Comparison of ENCODE assay signal across 11 mouse cellular contexts in genomic region chr12:53085789-53086188, GRCm38 (mm10).
"Had no signal": no experiment of that assay in that cellular context is flagged by ENCODE, and none has a peak within 500 bp of the region (broad histone marks: within the 10 kb centered on the region; RNA-seq: fewer than 3 reads in every experiment).

No protein-coding gene starts in this region.

- H3K27ac ChIP-seq: limb, embryonic 13.5 days; liver, embryonic 14.5 days; neural tube, embryonic 12.5 days; stomach, embryonic 15.5 days had no signal

- H3K9me3 ChIP-seq: limb, embryonic 13.5 days; neural tube, embryonic 12.5 days; stomach, embryonic 15.5 days had no signal

- H3K27me3 ChIP-seq: limb, embryonic 13.5 days; neural tube, embryonic 12.5 days; stomach, embryonic 15.5 days had no signal

- H3K9ac ChIP-seq: limb, embryonic 13.5 days; liver, embryonic 14.5 days; neural tube, embryonic 12.5 days; stomach, embryonic 15.5 days had no signal

- H3K36me3 ChIP-seq: limb, embryonic 13.5 days; neural tube, embryonic 12.5 days; stomach, embryonic 15.5 days had no signal

- H3K4me2 ChIP-seq: limb, embryonic 13.5 days; neural tube, embryonic 12.5 days; stomach, embryonic 15.5 days had no signal

- H3K4me1 ChIP-seq: limb, embryonic 13.5 days; neural tube, embryonic 12.5 days; stomach, embryonic 15.5 days had no signal

- DNase-seq: kidney, adult 11 months; kidney, postnatal 14 days; left cerebral cortex, postnatal 4 days; lung, adult 18-20 months; right cerebral cortex, postnatal 14 days; thymus, adult 2 months; thymus, postnatal 25 days had no signal

- H3K4me3 ChIP-seq: limb, embryonic 13.5 days; neural tube, embryonic 12.5 days; stomach, embryonic 15.5 days had no signal
